Mouse (Mus musculus) megakaryocyte-erythroid progenitor cell, adult 5-6 weeks (primary cell): ENCODE results near the gene Zfp687. TPM values are rescaled to one million over a fixed set of nuclear protein-coding genes. Genes with fewer than 3 reads are reported as not detected.
A peak's percentile ranks its signal among the peaks of the same experiment; 100 is the strongest.

Experiments used
- ATAC-seq: replicated peaks from 2 replicates; pipeline ENCODE4 v1.8.0; 2016; ENCODE audit warnings: mild to moderate bottlenecking, inconsistent platforms; ENCODE audit not compliant: severe bottlenecking, poor library complexity, low FRiP score, low TSS enrichment
- total RNA-seq, 2 experiments: library from RNA; stranded (forward) in 1 of 2; stranded (reverse) in 1 of 2; fragments of 200-1000, 215-1000 nt in 1 of 2; fragments of >200 nt in 1 of 2; fragmentation: Nextera tagmentation in 1 of 2; gene quantifications; 2 replicates each; pipeline ENCODE4 v1.2.3; 2014 to 2017

Gene Zfp687
- total RNA-seq, 2 experiments from 2014 or later: 16.8 to 42.4 TPM

- no peak for ATAC-seq
Observed at GRCm38 (mm10) chr3:94974026-94974527, 41.2 kb downstream of the Zfp687 start.

GRCm38 (mm10) chr3:94973620-94974019 lies 41.6 kb downstream of the Zfp687 start:
- no peak for ATAC-seq

- 0 out of 2 replicates have a peak, but pooled peaks have one; percentile 4 for ATAC-seq
Observed at GRCm38 (mm10) chr3:94972552-94972951, 42.7 kb downstream of the Zfp687 start.

GRCm38 (mm10) chr3:94965878-94966277 lies 49.4 kb downstream of the Zfp687 start:
- no peak for ATAC-seq

- no peak for ATAC-seq
Observed at GRCm38 (mm10) chr3:94964989-94965388, 50.3 kb downstream of the Zfp687 start.

DNA sequence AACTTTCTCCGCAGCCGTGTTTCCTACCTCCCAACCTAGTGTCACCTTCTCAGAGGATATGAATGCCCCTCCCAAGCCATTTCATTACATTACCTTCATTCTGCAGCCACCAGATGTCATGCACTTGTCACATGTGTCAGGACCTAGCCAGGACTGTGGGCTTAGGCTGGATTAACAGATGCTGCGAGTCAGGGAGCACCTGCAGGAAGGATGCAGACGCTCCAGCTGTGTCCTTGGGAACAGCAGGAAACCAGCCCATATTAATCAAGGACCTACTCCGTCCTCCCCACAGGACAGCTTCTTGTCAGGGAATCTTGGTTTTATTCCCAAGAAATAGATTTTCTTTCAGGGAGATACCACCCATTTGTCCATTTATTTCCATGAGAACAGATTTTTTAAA lies 54.9 kb downstream of the Zfp687 start:
- no peak for ATAC-seq

- ATAC-seq: no peak
Observed at GRCm38 (mm10) chr3:94959871-94960270, 55.4 kb downstream of the Zfp687 start.

DNA sequence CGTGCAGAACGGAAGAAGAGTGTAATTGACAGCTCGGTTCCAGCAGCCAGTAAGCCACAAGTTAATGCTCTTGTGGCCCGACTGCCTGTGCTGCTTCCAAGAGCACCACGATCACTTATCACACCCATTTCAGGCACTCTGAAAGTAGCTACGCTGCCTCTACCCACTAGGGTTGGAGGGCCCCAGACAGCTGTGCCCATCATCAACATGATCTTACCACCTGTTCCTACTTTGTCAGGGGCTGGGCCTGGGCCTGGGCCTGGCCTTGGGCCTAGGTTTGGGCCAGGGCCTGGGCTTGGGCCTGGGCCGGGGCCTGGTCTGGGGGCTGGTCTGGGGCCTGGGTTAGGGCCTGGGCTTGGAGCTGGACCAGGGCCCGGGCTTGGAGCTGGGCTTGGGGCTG lies 57.0 kb downstream of the Zfp687 start:
- no peak for ATAC-seq

Other genes with a start within 250 kb of the Zfp687 start
- gene Cgn, start 229.0 kb downstream of the Zfp687 start, total RNA-seq (2014; fragmentation: Nextera tagmentation): 0.30 and 0.42 TPM in 2 replicates
- gene Cgn, start 229.0 kb downstream of the Zfp687 start, total RNA-seq (2017): not detected in 2 replicates
- 49.6 and 59.1 TPM in 2 replicates for gene Pogz, start 177.9 kb downstream of the Zfp687 start, total RNA-seq (2014; fragmentation: Nextera tagmentation)
- 12.5 and 18.7 TPM in 2 replicates for gene Pogz, start 177.9 kb downstream of the Zfp687 start, total RNA-seq (2017)
- gene Psmb4, start 128.5 kb downstream of the Zfp687 start, total RNA-seq (2014; fragmentation: Nextera tagmentation): 427 and 467 TPM in 2 replicates
- 212 and 218 TPM in 2 replicates for gene Psmb4, start 128.5 kb downstream of the Zfp687 start, total RNA-seq (2017)
- gene Selenbp1, start 82.4 kb downstream of the Zfp687 start, total RNA-seq (2014; fragmentation: Nextera tagmentation): 128 and 136 TPM in 2 replicates
- gene Selenbp1, start 82.4 kb downstream of the Zfp687 start, total RNA-seq (2017): 100 and 113 TPM in 2 replicates
- 21.3 and 21.4 TPM in 2 replicates for gene Rfx5, start 61.4 kb downstream of the Zfp687 start, total RNA-seq (2014; fragmentation: Nextera tagmentation)
- gene Rfx5, start 61.4 kb downstream of the Zfp687 start, total RNA-seq (2017): 15.1 and 19.0 TPM in 2 replicates
- gene Pi4kb, start 40.7 kb downstream of the Zfp687 start, total RNA-seq (2014; fragmentation: Nextera tagmentation): 24.9 and 35.5 TPM in 2 replicates
- 22.7 and 27.9 TPM in 2 replicates for gene Pi4kb, start 40.7 kb downstream of the Zfp687 start, total RNA-seq (2017)
- gene Psmd4, start 27.2 kb upstream of the Zfp687 start, total RNA-seq (2014; fragmentation: Nextera tagmentation): 190 and 212 TPM in 2 replicates
- gene Psmd4, start 27.2 kb upstream of the Zfp687 start, total RNA-seq (2017): 336 and 456 TPM in 2 replicates
- 28.8 and 29.3 TPM in 2 replicates for gene Pip5k1a, start 91.5 kb upstream of the Zfp687 start, total RNA-seq (2014; fragmentation: Nextera tagmentation)
- gene Pip5k1a, start 91.5 kb upstream of the Zfp687 start, total RNA-seq (2017): 20.5 and 23.8 TPM in 2 replicates
- 62.9 and 64.1 TPM in 2 replicates for gene Vps72, start 95.6 kb upstream of the Zfp687 start, total RNA-seq (2014; fragmentation: Nextera tagmentation)
- gene Vps72, start 95.6 kb upstream of the Zfp687 start, total RNA-seq (2017): 105 and 121 TPM in 2 replicates
- gene Tmod4, start 109.0 kb upstream of the Zfp687 start, total RNA-seq (2014; fragmentation: Nextera tagmentation): 2.4 and 5.1 TPM in 2 replicates
- gene Tmod4, start 109.0 kb upstream of the Zfp687 start, total RNA-seq (2017): 0.99 and 2.9 TPM in 2 replicates
- gene Scnm1, start 118.6 kb upstream of the Zfp687 start, total RNA-seq (2014; fragmentation: Nextera tagmentation): 59.1 and 86.0 TPM in 2 replicates
- gene Scnm1, start 118.6 kb upstream of the Zfp687 start, total RNA-seq (2017): 94.4 and 114 TPM in 2 replicates
- 5.4 and 6.9 TPM in 2 replicates for gene Lysmd1, start 118.6 kb upstream of the Zfp687 start, total RNA-seq (2014; fragmentation: Nextera tagmentation)
- gene Lysmd1, start 118.6 kb upstream of the Zfp687 start, total RNA-seq (2017): 6.2 and 7.2 TPM in 2 replicates
- 3.3 and 8.1 TPM in 2 replicates for gene Tnfaip8l2, start 126.9 kb upstream of the Zfp687 start, total RNA-seq (2014; fragmentation: Nextera tagmentation)
- gene Tnfaip8l2, start 126.9 kb upstream of the Zfp687 start, total RNA-seq (2017): 3.1 and 6.7 TPM in 2 replicates
- 0.27 TPM in 1 of 2 replicates, not detected in the other for gene Sema6c, start 145.0 kb upstream of the Zfp687 start, total RNA-seq (2014; fragmentation: Nextera tagmentation)
- gene Sema6c, start 145.0 kb upstream of the Zfp687 start, total RNA-seq (2017): 0.99 TPM in 1 of 2 replicates, not detected in the other
- gene Gabpb2, start 202.5 kb upstream of the Zfp687 start, total RNA-seq (2014; fragmentation: Nextera tagmentation): 59.0 and 63.9 TPM in 2 replicates
- 59.2 and 64.2 TPM in 2 replicates for gene Gabpb2, start 202.5 kb upstream of the Zfp687 start, total RNA-seq (2017)
- gene Cdc42se1, start 213.3 kb upstream of the Zfp687 start, total RNA-seq (2014; fragmentation: Nextera tagmentation): 69.0 and 127 TPM in 2 replicates
- gene Cdc42se1, start 213.3 kb upstream of the Zfp687 start, total RNA-seq (2017): 49.5 and 59.1 TPM in 2 replicates
- gene Mllt11, start 216.7 kb upstream of the Zfp687 start, total RNA-seq (2014; fragmentation: Nextera tagmentation): 6.0 and 6.9 TPM in 2 replicates
- gene Mllt11, start 216.7 kb upstream of the Zfp687 start, total RNA-seq (2017): 1.9 and 3.6 TPM in 2 replicates
- gene Gm128, start 226.2 kb upstream of the Zfp687 start, total RNA-seq (2014; fragmentation: Nextera tagmentation): 0.92 and 2.5 TPM in 2 replicates
- 0.27 TPM in 1 of 2 replicates, not detected in the other for gene Gm128, start 226.2 kb upstream of the Zfp687 start, total RNA-seq (2017)
- gene Bnipl, start 235.7 kb upstream of the Zfp687 start, total RNA-seq (2014; fragmentation: Nextera tagmentation): not detected in 2 replicates
- not detected in 2 replicates for gene Bnipl, start 235.7 kb upstream of the Zfp687 start, total RNA-seq (2017)